8 mouse cellular contexts compared by ENCODE assay signal in the genomic region with DNA sequence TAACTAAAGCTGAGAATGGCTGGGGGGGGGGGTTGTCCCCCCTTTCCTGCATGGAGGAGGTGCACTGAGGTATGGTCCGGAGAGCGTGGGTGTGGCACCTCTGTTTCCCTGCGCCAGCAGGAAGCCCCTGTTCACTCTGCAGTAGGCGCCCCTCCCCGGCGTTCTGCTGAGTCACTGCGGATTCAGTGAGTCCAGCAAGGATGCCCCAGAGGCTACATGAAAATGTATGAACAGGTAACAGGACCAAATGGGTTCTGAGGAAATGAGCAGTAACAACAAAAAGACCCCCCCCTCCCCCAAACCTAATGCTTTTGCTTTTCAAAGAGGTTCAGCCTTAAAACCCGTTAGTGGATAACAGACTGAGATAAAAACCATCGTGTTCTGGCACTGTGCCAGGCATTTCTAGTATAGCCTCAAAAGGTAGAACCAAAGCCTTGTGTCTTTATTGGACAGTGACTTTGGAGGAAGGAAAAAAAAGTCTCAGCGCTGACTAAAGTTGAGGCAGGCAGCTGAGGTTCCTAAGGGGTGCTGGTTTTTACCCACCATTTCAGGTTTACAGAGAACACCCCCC. TPM values are rescaled to one million over a fixed set of nuclear protein-coding genes. Genes with fewer than 3 reads are reported as not detected.
A peak's percentile ranks its signal among the peaks of the same experiment; 100 is the strongest.
DNase-seq lines count a peak whose midpoint lies in the region; ATAC-seq lines count a peak whose summit lies in the region.

No protein-coding gene starts in this region.

- peaks cover 25% of the 10 kb centered on the region for H3K36me3 ChIP-seq in forebrain, embryonic 12.5 days (replicated peaks)
- no peaks in the 10 kb centered on the region for H3K36me3 ChIP-seq in intestine, embryonic 15.5 days

- peak overlapping the region; percentile 75 for H3K9ac ChIP-seq in forebrain, embryonic 12.5 days
- H3K9ac ChIP-seq in intestine, embryonic 15.5 days = 0 out of 2 replicates have a peak overlapping the region, but pooled peaks have one; percentile 57

- ATAC-seq in forebrain, embryonic 12.5 days (ENCODE audit: low FRiP score) = no peak
- ATAC-seq in intestine, embryonic 15.5 days = no peak

- H3K4me2 ChIP-seq in forebrain, embryonic 12.5 days = peak overlapping the region; percentile 55
- H3K4me2 ChIP-seq in intestine, embryonic 15.5 days (replicated peaks) = peak overlapping the region; percentile 61

- H3K9me3 ChIP-seq in forebrain, embryonic 12.5 days = peaks cover 47% of the 10 kb centered on the region
- no peaks in the 10 kb centered on the region for H3K9me3 ChIP-seq in intestine, embryonic 15.5 days

- DNase-seq in embryo, embryonic 11 days = peak; percentile 66
- DNase-seq in embryo, embryonic 9.5 days (ENCODE audit: extremely low spot score) = no peak
- peak; percentile 10 for DNase-seq in NIH3T3 (ENCODE audit: low read depth)
- DNase-seq in lung, postnatal 36 days = peak; percentile 25
- no peak for DNase-seq in ovary, postnatal 10 days (ENCODE audit: low spot score)
- no peak for DNase-seq in adipocyte (ENCODE audit: low spot score)

- H3K27me3 ChIP-seq in forebrain, embryonic 12.5 days = no peaks in the 10 kb centered on the region
- H3K27me3 ChIP-seq in intestine, embryonic 15.5 days (replicated peaks) = no peaks in the 10 kb centered on the region

- 59% methylated on average over 10 of the region's 10 CpGs for WGBS in forebrain, embryonic 12.5 days
- 53% methylated on average over 10 of the region's 10 CpGs for WGBS in intestine, embryonic 15.5 days

- peaks cover 16% of the 10 kb centered on the region for H3K4me1 ChIP-seq in forebrain, embryonic 12.5 days
- H3K4me1 ChIP-seq in intestine, embryonic 15.5 days (replicated peaks) = no peaks in the 10 kb centered on the region

- peak overlapping the region; percentile 94 for H3K27ac ChIP-seq in forebrain, embryonic 12.5 days
- H3K27ac ChIP-seq in intestine, embryonic 15.5 days = no peak overlapping the region

- peak overlapping the region; percentile 64 for H3K4me3 ChIP-seq in forebrain, embryonic 12.5 days (replicated peaks)
- peak overlapping the region; percentile 53 for H3K4me3 ChIP-seq in intestine, embryonic 15.5 days (replicated peaks)

RNA-seq across cellular contexts. Expression of a gene that starts 15.9 kb away (rescaled TPM):
- polyA plus RNA-seq in forebrain, embryonic 12.5 days (2016; fragmentation: Nextera tagmentation; extraction: Ambion mirVana) = 802 and 947 TPM in 2 replicates
- polyA plus RNA-seq in intestine, embryonic 15.5 days (2015; fragmentation: Nextera tagmentation; extraction: Ambion mirVana) = 668 and 710 TPM in 2 replicates

RNA-seq across cellular contexts. Expression of a gene that starts 45.7 kb away (rescaled TPM):
- 23.3 and 25.1 TPM in 2 replicates for polyA plus RNA-seq in forebrain, embryonic 12.5 days (2016; fragmentation: Nextera tagmentation; extraction: Ambion mirVana)
- polyA plus RNA-seq in intestine, embryonic 15.5 days (2015; fragmentation: Nextera tagmentation; extraction: Ambion mirVana) = 9.4 and 9.9 TPM in 2 replicates

Comparison
In these comparisons a context has a peak if more than half of its experiments do, and no peak if none do; other contexts are left out.
1. DNase-seq: peak in embryo, embryonic 11 days (single experiment), NIH3T3 (single experiment) and lung, postnatal 36 days (single experiment); none in embryo, embryonic 9.5 days (single experiment), ovary, postnatal 10 days (single experiment) and adipocyte (single experiment).